In genomic region chr16:93143164-93143563, GRCm38 (mm10) we compare ENCODE assay signal across 11 mouse cellular contexts.
DNase-seq lines count a peak whose midpoint lies in the region; ATAC-seq and TF ChIP-seq lines count a peak whose summit lies in the region.
"Had no signal": no experiment of that assay in that cellular context is flagged by ENCODE, and none has a peak within 500 bp of the region (broad histone marks: within the 10 kb centered on the region; RNA-seq: fewer than 3 reads in every experiment).

No protein-coding gene starts in this region.

- no peak overlapping the region for H3K4me2 ChIP-seq in lung, embryonic 14.5 days
- no peak overlapping the region for H3K4me2 ChIP-seq in lung, postnatal 0 days (replicated peaks; ENCODE audit: low read depth, low read length)
- H3K4me2 ChIP-seq: neural tube, embryonic 13.5 days had no signal

- no peak for ATAC-seq in lung, embryonic 14.5 days (ENCODE audit: insufficient read depth)
- ATAC-seq in lung, postnatal 0 days: no peak

- no peak for TF ChIP-seq EP300 in lung, postnatal 0 days (IDR thresholded peaks at IDR 0.05)

- H3K27ac ChIP-seq in lung, embryonic 14.5 days (ENCODE audit: low read depth): no peak overlapping the region
- no peak overlapping the region for H3K27ac ChIP-seq in lung, postnatal 0 days (ENCODE audit: low read length)
- no peak overlapping the region for H3K27ac ChIP-seq in midbrain, embryonic 10.5 days (replicated peaks)
- H3K27ac ChIP-seq: hindbrain, embryonic 10.5 days; neural tube, embryonic 13.5 days had no signal

- 62% methylated on average over 10 of the region's 10 CpGs for WGBS in lung, embryonic 14.5 days
- WGBS in lung, postnatal 0 days: 63% methylated on average over 10 of the region's 10 CpGs
- 96% methylated on average over 10 of the region's 10 CpGs for WGBS in midbrain, embryonic 10.5 days

- H3K9me3 ChIP-seq in lung, embryonic 14.5 days (ENCODE audit: low read depth, low read length): no peaks in the 10 kb centered on the region
- H3K9me3 ChIP-seq in lung, postnatal 0 days (ENCODE audit: low read length): no peaks in the 10 kb centered on the region
- no peaks in the 10 kb centered on the region for H3K9me3 ChIP-seq in midbrain, embryonic 10.5 days (replicated peaks)
- H3K9me3 ChIP-seq: hindbrain, embryonic 10.5 days; neural tube, embryonic 13.5 days had no signal

- no peaks in the 10 kb centered on the region for H3K36me3 ChIP-seq in lung, embryonic 14.5 days (ENCODE audit: insufficient read depth)
- no peaks in the 10 kb centered on the region for H3K36me3 ChIP-seq in lung, postnatal 0 days (ENCODE audit: insufficient read depth, low read length)
- H3K36me3 ChIP-seq in midbrain, embryonic 10.5 days: no peaks in the 10 kb centered on the region
- H3K36me3 ChIP-seq: hindbrain, embryonic 10.5 days; neural tube, embryonic 13.5 days had no signal

- no peak for TF ChIP-seq CTCF in lung, embryonic 14.5 days (IDR thresholded peaks at IDR 0.05; ENCODE audit: low read depth)
- TF ChIP-seq CTCF in lung, postnatal 0 days (IDR thresholded peaks at IDR 0.05): no peak

- H3K9ac ChIP-seq in lung, embryonic 14.5 days: no peak overlapping the region
- H3K9ac ChIP-seq in lung, postnatal 0 days (replicated peaks; ENCODE audit: low read depth): no peak overlapping the region
- H3K9ac ChIP-seq: neural tube, embryonic 13.5 days had no signal

- H3K4me3 ChIP-seq in lung, embryonic 14.5 days (ENCODE audit: low read depth, low read length): no peak overlapping the region
- H3K4me3 ChIP-seq in lung, postnatal 0 days (ENCODE audit: low read depth, low read length): no peak overlapping the region
- H3K4me3 ChIP-seq in midbrain, embryonic 10.5 days: no peak overlapping the region
- H3K4me3 ChIP-seq: hindbrain, embryonic 10.5 days; megakaryocyte, embryonic 14.5 days; neural tube, embryonic 13.5 days had no signal

- no peaks in the 10 kb centered on the region for H3K4me1 ChIP-seq in lung, embryonic 14.5 days (ENCODE audit: insufficient read depth)
- H3K4me1 ChIP-seq in lung, postnatal 0 days (ENCODE audit: insufficient read depth, low read depth, low read length): no peaks in the 10 kb centered on the region
- H3K4me1 ChIP-seq in midbrain, embryonic 10.5 days: no peaks in the 10 kb centered on the region
- H3K4me1 ChIP-seq: hindbrain, embryonic 10.5 days; neural tube, embryonic 13.5 days had no signal

- peak; percentile 80 to 81 for DNase-seq in cerebellum, postnatal 10 days
- no peak for DNase-seq in cerebellum, adult 11-12 months
- DNase-seq in lung, embryonic 14.5 days: peak; percentile 55
- DNase-seq in lung, postnatal 0 days (ENCODE audit: low spot score): no peak
- peak; percentile 19 to 40 for DNase-seq in layer of hippocampus, postnatal 10 days (ENCODE audit: low spot score in 2 of 2)
- peak; percentile 88 for DNase-seq in right cerebral cortex, postnatal 14 days
- DNase-seq in midbrain, embryonic 10.5 days (ENCODE audit: low spot score): no peak
- DNase-seq in Muller cell, postnatal 12 days (ENCODE audit: inconsistent ontology term): no peak

- no peaks in the 10 kb centered on the region for H3K27me3 ChIP-seq in lung, embryonic 14.5 days (ENCODE audit: insufficient read depth, low read length)
- H3K27me3 ChIP-seq in lung, postnatal 0 days (replicated peaks; ENCODE audit: insufficient read depth, low read length): no peaks in the 10 kb centered on the region
- H3K27me3 ChIP-seq in midbrain, embryonic 10.5 days (ENCODE audit: low read depth, poor library complexity, severe bottlenecking): 0 out of 2 replicates have a peak, but pooled peaks cover 3% of the 10 kb centered on the region
- H3K27me3 ChIP-seq: neural tube, embryonic 13.5 days had no signal

Comparison
In these comparisons a context has a peak if more than half of its experiments do, and no peak if none do; other contexts are left out.
1. DNase-seq: peak in cerebellum, postnatal 10 days (2 of 2), lung, embryonic 14.5 days (single experiment), layer of hippocampus, postnatal 10 days (2 of 2) and right cerebral cortex, postnatal 14 days (single experiment); none in cerebellum, adult 11-12 months (single experiment), lung, postnatal 0 days (single experiment), midbrain, embryonic 10.5 days (single experiment) and Muller cell, postnatal 12 days (single experiment).